ENCODE assay signal across 13 mouse cellular contexts in genomic region chr6:95650082-95650722, GRCm38 (mm10).
DNase-seq lines count a peak whose midpoint lies in the region; ATAC-seq and TF ChIP-seq lines count a peak whose summit lies in the region.
"Had no signal": no experiment of that assay in that cellular context is flagged by ENCODE, and none has a peak within 500 bp of the region (broad histone marks: within the 10 kb centered on the region; RNA-seq: fewer than 3 reads in every experiment).

No protein-coding gene starts in this region.

- H3K4me2 ChIP-seq in hindbrain, embryonic 14.5 days (replicated peaks) = no peak overlapping the region
- no peak overlapping the region for H3K4me2 ChIP-seq in midbrain, embryonic 16.5 days (ENCODE audit: low read length)

- ATAC-seq in hindbrain, embryonic 14.5 days (ENCODE audit: low FRiP score) = no peak
- no peak for ATAC-seq in midbrain, embryonic 16.5 days
- ATAC-seq: liver, postnatal 0 days had no signal

- H3K4me3 ChIP-seq in hindbrain, embryonic 10.5 days = no peak overlapping the region
- H3K4me3 ChIP-seq in hindbrain, embryonic 14.5 days (replicated peaks; ENCODE audit: low read length) = no peak overlapping the region
- H3K4me3 ChIP-seq in midbrain, embryonic 10.5 days = no peak overlapping the region
- no peak overlapping the region for H3K4me3 ChIP-seq in midbrain, embryonic 16.5 days (ENCODE audit: low read depth, low read length)
- H3K4me3 ChIP-seq in heart, adult 2 months = no peak overlapping the region
- H3K4me3 ChIP-seq: gastrocnemius, adult 2 months; myocyte had no signal

- peak; percentile 34 for DNase-seq in hindbrain, embryonic 10.5 days (ENCODE audit: low spot score)
- no peak for DNase-seq in hindbrain, embryonic 14.5 days (ENCODE audit: low spot score)
- DNase-seq in midbrain, embryonic 10.5 days (ENCODE audit: low spot score) = no peak
- peak; percentile 19 for DNase-seq in embryo, embryonic 9.5 days (ENCODE audit: extremely low spot score)
- DNase-seq in retina, embryonic 14.5 days (ENCODE audit: low spot score) = peak; percentile 25
- no peak for DNase-seq in right cerebral cortex, postnatal 4 days
- no peak for DNase-seq in heart, adult 2 months
- DNase-seq: gastrocnemius, adult 2 months; layer of hippocampus, postnatal 36 days; liver, postnatal 0 days; thymus, postnatal 36 days had no signal

- H3K79me2 ChIP-seq in heart, adult 2 months (replicated peaks; ENCODE audit: control insufficient read depth, insufficient read depth, low read length) = no peaks in the 10 kb centered on the region

- no peak overlapping the region for H3K9ac ChIP-seq in hindbrain, embryonic 14.5 days
- H3K9ac ChIP-seq in midbrain, embryonic 16.5 days (ENCODE audit: low read depth, low read length) = no peak overlapping the region
- H3K9ac ChIP-seq in heart, adult 2 months (ENCODE audit: low read depth, low read length) = no peak overlapping the region
- H3K9ac ChIP-seq: liver, postnatal 0 days had no signal

- no peaks in the 10 kb centered on the region for H3K9me3 ChIP-seq in hindbrain, embryonic 10.5 days
- no peaks in the 10 kb centered on the region for H3K9me3 ChIP-seq in hindbrain, embryonic 14.5 days (ENCODE audit: control insufficient read depth, low read length)
- no peaks in the 10 kb centered on the region for H3K9me3 ChIP-seq in midbrain, embryonic 10.5 days (replicated peaks)
- no peaks in the 10 kb centered on the region for H3K9me3 ChIP-seq in midbrain, embryonic 16.5 days (replicated peaks; ENCODE audit: control insufficient read depth, low read length, poor library complexity, severe bottlenecking)

- no peak for TF ChIP-seq POLR2A in heart, adult 2 months (IDR thresholded peaks at IDR 0.05; ENCODE audit: insufficient read depth, low read depth, low read length)

- TF ChIP-seq CTCF in heart, adult 2 months (IDR thresholded peaks at IDR 0.05) = no peak

- WGBS in hindbrain, embryonic 10.5 days = 43% methylated on average over 13 of the region's 13 CpGs
- WGBS in hindbrain, embryonic 14.5 days = 45% methylated on average over 13 of the region's 13 CpGs
- WGBS in midbrain, embryonic 10.5 days = 55% methylated on average over 13 of the region's 13 CpGs
- 40% methylated on average over 13 of the region's 13 CpGs for WGBS in midbrain, embryonic 16.5 days
- WGBS in heart, adult 2 months = 58% methylated on average over 13 of the region's 13 CpGs

- intact Hi-C loops in heart, adult 2 months (cut with DNase I) = no loop called here

- H3K4me1 ChIP-seq in hindbrain, embryonic 10.5 days (replicated peaks) = peaks cover 23% of the 10 kb centered on the region
- H3K4me1 ChIP-seq in hindbrain, embryonic 14.5 days (replicated peaks; ENCODE audit: control insufficient read depth, insufficient read depth, low read length) = peaks cover 8% of the 10 kb centered on the region
- peaks cover 28% of the 10 kb centered on the region for H3K4me1 ChIP-seq in midbrain, embryonic 10.5 days
- H3K4me1 ChIP-seq in midbrain, embryonic 16.5 days (ENCODE audit: control insufficient read depth, insufficient read depth, low read length) = peaks cover 8% of the 10 kb centered on the region; the same call in 1 of the 2 replicates
- H3K4me1 ChIP-seq in heart, adult 2 months (ENCODE audit: control insufficient read depth, insufficient read depth, low read length) = no peaks in the 10 kb centered on the region

- peak overlapping the region; percentile 41 for H3K27ac ChIP-seq in hindbrain, embryonic 10.5 days
- no peak overlapping the region for H3K27ac ChIP-seq in hindbrain, embryonic 14.5 days
- 0 out of 2 replicates have a peak overlapping the region, but pooled peaks have one; percentile 33 for H3K27ac ChIP-seq in midbrain, embryonic 10.5 days (replicated peaks)
- no peak overlapping the region for H3K27ac ChIP-seq in midbrain, embryonic 16.5 days (ENCODE audit: low read length)
- no peak overlapping the region for H3K27ac ChIP-seq in heart, adult 2 months
- H3K27ac ChIP-seq: gastrocnemius, adult 2 months had no signal

- no peak for TF ChIP-seq EP300 in heart, adult 2 months (IDR thresholded peaks at IDR 0.05; ENCODE audit: insufficient read depth, low read depth, low read length)

- H3K27me3 ChIP-seq in hindbrain, embryonic 10.5 days (ENCODE audit: insufficient read depth, poor library complexity, severe bottlenecking) = no peaks in the 10 kb centered on the region
- no peaks in the 10 kb centered on the region for H3K27me3 ChIP-seq in hindbrain, embryonic 14.5 days (ENCODE audit: control insufficient read depth, insufficient read depth, low read length)
- no peaks in the 10 kb centered on the region for H3K27me3 ChIP-seq in midbrain, embryonic 10.5 days (ENCODE audit: low read depth, poor library complexity, severe bottlenecking)
- no peaks in the 10 kb centered on the region for H3K27me3 ChIP-seq in midbrain, embryonic 16.5 days (ENCODE audit: control insufficient read depth, insufficient read depth, low read depth, low read length)
- H3K27me3 ChIP-seq in heart, adult 2 months (ENCODE audit: control insufficient read depth, insufficient read depth, low read length) = no peaks in the 10 kb centered on the region

- H3K36me3 ChIP-seq in hindbrain, embryonic 10.5 days = 0 out of 2 replicates have a peak, but pooled peaks cover 7% of the 10 kb centered on the region
- no peaks in the 10 kb centered on the region for H3K36me3 ChIP-seq in hindbrain, embryonic 14.5 days (replicated peaks; ENCODE audit: control insufficient read depth, insufficient read depth)
- 0 out of 2 replicates have a peak, but pooled peaks cover 5% of the 10 kb centered on the region for H3K36me3 ChIP-seq in midbrain, embryonic 10.5 days
- H3K36me3 ChIP-seq in midbrain, embryonic 16.5 days (ENCODE audit: control insufficient read depth, insufficient read depth, low read length) = no peaks in the 10 kb centered on the region
- no peaks in the 10 kb centered on the region for H3K36me3 ChIP-seq in heart, adult 2 months (ENCODE audit: control insufficient read depth, insufficient read depth, low read length)

Comparison
In these comparisons a context has a peak if more than half of its experiments do, and no peak if none do; other contexts are left out.
1. DNase-seq: peak in hindbrain, embryonic 10.5 days (single experiment), embryo, embryonic 9.5 days (single experiment) and retina, embryonic 14.5 days (single experiment); none in hindbrain, embryonic 14.5 days (single experiment), midbrain, embryonic 10.5 days (single experiment), right cerebral cortex, postnatal 4 days (single experiment) and heart, adult 2 months (0 of 2).
2. H3K27ac ChIP-seq: peak in hindbrain, embryonic 10.5 days (single experiment) and midbrain, embryonic 10.5 days (single experiment); none in hindbrain, embryonic 14.5 days (single experiment), midbrain, embryonic 16.5 days (single experiment) and heart, adult 2 months (single experiment).